Mouse (Mus musculus) monocyte, adult 5-6 weeks (primary cell): Measurements from ENCODE around the gene Akr1a1. TPM values are rescaled to one million over a fixed set of nuclear protein-coding genes. Genes with fewer than 3 reads are reported as not detected.
"Not testable (repeated sequence)": the region's sequence is repeated elsewhere in the genome, so short reads cannot be mapped to it uniquely, and the experiment has no call there.

Source experiments
- ATAC-seq: fragments of 153-309, 156-312 bp; replicated peaks from 2 replicates; pipeline ENCODE4 v1.8.0; 2017; ENCODE audit warnings: mild to moderate bottlenecking; ENCODE audit not compliant: low TSS enrichment, insufficient number of reproducible peaks, severe bottlenecking, poor library complexity, low FRiP score
- total RNA-seq: library from RNA; stranded (forward); fragments of 200-1000, 200-491, 200-594 nt; gene quantifications from 3 replicates; pipeline ENCODE4 v1.2.3, GENCODE M21; 2017

Gene Akr1a1
- total RNA-seq, 1 experiment from 2014 or later, result 418 TPM

DNA sequence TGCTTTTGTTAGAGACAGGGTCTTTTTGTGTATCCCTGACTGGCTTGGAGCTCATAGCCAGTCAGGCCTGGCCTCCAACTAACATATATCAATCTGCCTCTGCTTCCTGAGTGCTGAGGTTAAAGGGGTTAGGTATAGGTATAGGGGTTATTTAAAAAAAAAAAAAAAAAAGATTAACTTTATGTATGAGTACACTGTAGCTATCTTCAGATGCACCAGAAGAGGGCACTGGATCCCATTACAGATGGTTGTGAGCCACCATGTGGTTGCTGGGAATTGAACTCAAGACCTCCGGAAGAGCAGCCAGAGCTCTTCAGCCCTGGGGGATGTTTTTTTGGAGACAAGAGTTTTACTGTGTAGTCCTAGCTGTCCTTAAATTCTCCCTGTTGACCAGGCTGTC, 10.5 kb upstream of the Akr1a1 start:
- no peak for ATAC-seq

DNA sequence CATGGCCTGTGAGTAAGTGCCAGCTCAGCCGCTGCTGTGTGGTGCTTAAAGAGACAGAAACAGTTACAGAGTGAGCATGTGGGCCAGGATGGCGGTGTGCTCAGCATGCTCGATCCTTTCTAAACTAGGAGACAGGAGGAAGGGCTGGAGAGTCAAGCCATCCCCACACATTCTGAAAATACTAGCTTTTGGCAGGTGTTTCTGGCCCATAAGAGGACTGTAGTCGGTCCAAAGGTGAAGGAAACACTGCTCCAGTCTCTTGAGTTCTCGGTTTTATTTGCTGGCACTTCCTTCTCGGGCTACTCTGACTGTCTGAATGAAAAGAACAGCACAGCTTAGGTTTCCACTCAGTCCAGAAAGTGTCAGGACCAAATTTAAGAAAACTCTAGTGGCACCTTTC, 9.3 kb upstream of the Akr1a1 start:
- no peak for ATAC-seq

DNA sequence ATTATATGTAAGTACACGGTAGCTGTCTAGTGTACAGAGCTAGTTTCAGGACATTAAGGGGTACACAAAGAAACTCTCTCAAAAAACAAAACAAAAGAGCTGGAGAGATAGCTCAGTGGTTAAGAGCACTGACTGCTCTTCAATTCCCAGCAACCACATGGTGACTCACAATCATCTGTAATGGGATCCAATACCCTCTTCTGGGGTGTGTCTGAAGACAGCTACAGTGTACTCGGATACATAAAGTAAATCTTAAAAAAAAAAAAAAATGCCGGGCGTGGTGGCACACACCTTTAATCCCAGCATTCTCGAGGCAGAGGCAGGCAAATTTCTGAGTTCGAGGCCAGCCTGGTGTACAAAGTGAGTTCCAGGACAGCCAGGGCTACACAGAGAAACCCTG, 8.4 kb upstream of the Akr1a1 start:
- not testable (repeated sequence) for ATAC-seq

DNA sequence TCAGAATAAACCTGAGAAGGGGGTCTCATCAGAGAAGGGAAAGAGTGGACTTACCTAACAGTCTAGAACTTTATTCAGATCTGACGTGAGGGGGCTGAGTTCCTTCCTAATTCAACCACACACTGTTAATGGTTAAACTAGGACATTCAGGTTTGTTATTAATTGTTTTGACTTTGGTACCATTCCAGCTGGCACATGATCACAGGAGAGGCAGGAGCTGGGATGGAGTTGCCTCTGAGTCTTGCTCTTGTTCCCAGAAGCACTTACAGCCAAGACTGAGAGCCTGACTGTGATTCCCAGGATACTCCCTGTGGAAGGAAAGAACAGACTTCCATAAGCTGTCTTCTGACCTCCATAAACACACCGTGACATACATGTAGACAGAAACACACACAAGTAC, 8.0 kb upstream of the Akr1a1 start:
- no peak for ATAC-seq

DNA sequence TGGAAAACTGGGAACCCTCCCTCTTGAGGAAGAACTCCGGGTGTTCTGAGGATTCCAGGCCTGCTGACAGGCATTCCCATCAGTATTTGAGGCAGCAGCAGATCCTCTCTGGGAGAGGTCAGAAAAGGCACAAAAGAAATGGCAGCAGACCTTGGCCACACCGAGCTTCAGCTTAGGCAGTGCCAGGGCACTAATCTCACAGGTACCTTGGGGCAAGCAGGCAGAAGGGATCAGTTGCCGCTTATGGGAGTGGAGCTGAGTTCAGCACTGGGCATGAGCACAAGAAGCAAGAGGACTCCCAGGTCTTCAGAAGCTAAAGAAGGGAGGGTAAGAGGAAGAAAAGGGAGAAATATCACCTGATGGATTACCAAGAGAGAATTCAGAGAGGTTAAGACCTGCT, 6.5 kb upstream of the Akr1a1 start:
- no peak for ATAC-seq

DNA sequence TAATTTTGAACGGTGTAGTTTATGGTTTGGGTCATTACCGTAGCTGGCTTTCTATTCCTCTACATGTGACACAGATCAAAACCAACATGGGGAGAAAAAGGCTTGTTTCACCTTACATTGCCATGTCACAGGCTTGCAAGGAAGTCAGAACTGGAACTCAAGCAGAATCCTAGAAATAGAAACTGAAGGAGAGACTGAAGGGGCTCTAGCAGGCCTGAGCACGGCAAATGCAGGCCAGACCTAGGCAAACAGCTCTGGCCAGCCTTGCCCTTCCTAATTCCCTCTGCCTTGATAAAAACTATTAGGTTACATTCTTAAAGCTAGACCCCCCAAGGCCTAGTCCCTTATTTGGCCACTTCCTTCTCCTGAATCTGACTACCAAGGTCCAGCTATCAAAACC, 4.2 kb upstream of the Akr1a1 start:
- ATAC-seq, result no peak

DNA sequence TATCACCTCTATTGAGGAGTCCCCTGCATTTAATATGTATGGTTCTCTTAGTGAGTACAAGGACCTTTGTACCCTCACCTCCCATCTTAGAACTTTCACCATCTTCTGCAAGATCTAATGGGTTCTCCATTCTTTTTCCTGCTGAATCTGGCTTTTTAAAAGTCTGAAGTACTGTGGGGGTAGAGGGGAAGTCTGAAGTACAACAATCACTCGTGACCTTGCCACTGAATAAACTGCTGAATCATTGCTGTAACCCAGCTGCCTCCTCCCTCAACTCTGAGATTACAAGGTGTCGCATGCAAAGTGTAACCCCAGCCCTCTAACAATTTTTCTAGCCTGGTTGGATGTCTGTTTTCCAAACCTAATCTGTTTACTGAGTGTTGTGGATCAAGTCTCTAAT, 3.6 kb upstream of the Akr1a1 start:
- ATAC-seq, result no peak

DNA sequence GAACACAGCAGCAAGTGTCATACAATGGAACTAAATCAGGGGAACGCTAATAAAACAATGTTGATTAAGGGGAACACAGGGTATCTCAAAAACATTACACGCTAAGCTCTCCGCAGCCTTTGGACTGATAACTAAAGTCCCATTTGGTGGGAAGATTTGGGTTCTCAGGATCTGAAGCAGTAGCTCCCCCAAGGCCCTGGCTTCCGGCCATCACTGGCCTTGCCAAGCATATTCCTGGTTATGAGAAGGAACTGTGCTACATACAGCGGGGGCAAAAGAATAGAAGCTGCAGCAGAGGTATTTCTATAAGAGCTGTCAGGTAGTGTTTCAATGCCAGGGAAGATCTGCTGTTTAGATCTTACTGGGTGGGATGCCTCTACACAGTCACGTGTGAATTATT, 1.7 kb upstream of the Akr1a1 start:
- ATAC-seq, result no peak

DNA sequence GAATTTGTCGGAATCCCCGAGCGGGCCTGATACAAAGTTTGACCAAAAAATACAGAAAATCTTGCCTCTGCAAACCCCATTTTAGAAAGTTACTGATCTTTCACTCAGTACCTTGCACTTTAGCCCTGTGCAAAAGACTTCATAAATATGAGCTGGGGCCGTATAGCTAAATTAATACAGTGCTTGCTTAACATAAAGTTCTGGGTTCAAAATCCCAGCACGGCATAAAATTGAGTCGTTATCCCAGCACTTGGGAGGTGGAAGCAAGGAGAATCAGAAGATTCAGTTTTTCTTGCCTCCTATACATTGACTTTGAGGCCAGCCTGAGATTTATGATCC, 286 bp upstream of the Akr1a1 start:
- ATAC-seq, result no peak

DNA sequence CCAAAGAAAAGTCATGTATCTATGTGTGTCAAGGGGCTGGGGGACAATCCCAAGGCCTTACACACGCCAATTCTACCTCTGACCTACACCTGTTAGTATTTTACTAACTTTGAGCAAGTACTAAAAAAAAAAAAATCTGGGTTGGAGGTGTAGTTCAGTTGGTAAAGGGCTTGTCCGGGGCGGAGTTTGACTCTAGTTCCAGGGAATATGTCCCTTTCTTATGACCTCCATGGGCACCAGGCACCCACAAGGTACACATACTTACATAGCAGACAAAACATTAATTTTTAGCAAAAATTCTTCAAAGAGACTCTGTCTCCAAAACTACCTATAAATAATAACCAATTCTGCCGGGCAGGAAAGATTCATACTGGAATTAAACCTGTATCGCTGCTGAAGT, 1.1 kb downstream of the Akr1a1 start:
- ATAC-seq, result no peak

DNA sequence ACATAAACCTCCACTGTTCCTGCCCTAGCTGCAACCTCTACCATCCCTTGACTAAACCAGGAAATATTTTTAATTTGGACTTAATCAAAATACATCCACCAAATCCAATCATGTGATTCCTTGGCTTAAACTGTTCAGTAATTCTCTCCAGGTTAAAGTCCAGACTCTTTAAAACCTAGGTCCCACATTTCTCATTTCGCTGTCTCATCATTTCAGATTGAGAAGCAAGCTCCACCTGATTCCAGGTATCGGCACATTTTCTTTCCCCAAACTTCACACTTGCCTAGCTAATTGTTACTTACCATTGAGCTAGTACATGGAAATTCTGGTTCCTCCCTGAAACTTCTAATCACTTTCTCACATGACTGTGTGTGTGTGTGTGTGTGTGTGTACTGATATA, 2.1 kb downstream of the Akr1a1 start:
- ATAC-seq, result no peak

DNA sequence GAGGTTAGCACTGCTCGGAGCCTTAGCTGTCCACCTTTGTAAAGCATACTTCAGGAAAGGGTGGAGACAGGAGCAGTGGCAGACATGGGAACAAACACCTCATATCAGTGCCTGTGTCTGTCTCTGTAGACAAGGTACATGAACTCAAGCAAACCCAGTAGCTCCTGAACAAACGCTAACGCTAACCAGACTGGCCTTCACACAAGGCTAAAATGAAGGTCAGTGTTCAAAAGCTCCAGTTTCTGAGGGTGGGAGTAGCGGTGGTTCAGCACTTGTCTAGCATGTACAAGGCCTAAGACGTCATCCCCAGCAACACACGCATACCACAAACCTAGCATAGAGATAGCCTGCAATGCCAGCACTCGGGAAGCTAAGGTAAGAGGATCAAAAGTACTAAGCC, 5.9 kb downstream of the Akr1a1 start:
- ATAC-seq, result no peak

DNA sequence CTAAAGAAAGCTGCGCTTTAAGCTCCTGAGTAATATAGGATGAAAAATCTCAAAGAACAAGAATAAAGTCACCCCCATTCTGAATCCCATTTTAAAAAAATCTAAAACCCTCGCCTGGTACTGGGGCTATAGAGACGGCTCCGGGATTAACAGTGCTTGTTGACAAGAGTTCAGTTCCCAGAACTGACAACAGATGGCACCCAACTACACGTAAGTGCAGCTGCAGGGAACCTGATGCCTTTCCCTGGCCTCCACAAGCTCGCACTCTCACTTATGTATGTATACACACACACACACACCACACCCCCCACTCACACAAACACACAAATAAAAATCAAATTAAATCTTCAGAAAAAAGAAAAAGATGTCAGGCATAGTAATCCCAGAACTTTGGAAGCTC, 7.2 kb downstream of the Akr1a1 start:
- ATAC-seq, result peak; percentile 71; the same call in 1 of the 2 replicates

DNA sequence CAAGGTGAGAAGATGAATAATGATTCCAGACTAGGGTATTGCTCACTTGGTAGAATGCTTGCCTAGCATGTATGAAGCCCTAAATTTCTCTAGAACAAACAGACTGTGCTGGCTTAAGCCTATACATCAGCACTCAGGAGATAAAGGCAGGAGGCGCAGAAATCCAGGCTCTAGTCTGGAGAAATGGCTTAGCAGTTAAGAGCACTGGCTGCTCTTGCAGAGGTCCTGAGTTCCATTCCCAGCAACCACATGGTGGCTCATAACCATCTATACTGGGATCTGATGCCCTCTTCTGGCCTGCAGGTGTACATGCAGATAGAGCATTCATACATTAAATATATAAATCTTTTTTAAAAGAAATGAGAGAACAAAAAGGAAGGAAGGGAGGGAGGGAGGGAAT, 9.4 kb downstream of the Akr1a1 start:
- no peak for ATAC-seq

DNA sequence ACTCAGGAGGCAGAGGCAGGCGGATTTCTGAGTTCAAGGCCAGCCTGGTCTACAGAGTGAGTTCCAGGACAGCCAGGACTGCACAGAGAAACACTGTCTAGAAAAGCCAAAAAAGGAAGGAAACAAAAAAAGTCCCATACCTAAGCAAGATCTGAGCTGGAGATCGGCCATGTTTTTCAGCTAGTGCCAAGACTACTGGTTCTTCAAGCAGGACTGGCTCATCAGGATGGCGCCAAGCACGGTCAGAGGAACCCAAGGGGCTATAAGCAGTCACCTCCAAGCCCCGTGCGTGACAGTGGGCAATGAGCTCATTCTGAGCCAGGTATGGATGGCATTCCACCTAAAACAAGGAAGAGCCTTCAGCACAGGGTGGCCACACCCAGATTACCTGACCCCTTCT, 12.7 kb downstream of the Akr1a1 start:
- no peak for ATAC-seq

DNA sequence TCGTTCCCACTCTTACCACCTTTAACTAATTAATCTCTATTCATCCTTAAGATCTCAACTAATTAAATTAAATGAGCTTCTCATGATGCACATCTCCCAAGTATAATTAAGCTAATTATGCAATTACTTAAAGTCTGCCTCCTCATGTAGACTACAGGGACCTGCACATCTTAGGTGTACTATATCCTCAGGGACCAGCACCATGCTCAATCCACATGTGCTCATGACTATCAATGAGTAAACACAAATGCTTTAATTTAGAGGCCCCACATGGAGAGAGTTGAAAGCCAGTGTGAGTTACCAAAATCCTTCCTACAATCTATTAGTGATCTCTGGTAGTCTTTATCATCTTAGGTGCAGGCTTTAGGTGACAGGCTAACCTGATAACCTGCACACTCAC, 16.3 kb downstream of the Akr1a1 start:
- ATAC-seq, result no peak

DNA sequence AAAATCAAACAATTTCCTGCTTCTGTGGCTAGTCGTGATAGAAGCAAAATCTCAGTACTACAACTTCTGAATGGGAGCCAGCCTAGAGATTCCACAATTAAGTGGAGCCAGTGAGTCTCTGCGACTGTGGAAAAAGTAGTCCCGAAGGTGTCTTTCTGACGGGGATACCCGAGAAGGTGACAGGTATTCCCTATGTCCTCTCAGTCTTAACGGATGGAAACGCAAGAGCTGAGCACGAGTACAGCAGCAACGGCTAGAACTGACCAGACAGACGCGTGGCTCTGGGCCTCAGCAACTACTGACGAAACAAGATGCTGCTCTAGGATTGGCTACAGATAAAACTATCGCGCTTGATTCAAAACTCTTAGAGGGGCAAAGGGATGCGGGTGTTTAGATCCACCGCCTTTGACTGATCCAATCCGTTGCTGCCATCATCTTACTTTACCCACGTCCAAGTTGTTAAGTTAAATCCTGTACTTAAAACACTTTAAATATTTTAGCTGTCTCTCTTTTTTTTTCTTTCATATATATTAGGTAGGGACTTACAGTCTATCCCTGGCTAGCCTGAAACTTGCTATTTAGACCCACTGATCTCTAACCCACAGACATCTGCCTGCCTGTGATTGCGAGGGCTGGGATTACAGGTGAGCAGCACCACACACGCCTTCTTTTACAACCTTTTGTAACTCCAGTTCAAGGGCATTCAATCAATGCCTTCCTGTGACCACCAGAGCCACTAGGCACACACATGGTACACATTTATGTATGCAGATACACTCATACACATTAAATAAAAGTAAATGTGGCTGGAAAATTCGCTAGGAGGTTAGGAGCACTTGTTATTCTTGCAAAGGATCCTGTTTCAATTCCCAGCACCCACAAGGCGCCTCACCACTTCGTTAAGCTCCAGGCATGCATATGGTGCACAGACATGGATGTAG, 23.5 kb downstream of the Akr1a1 start, which contains the start of gene Nasp:
Gene Nasp, minus strand, starts transcription at position 220 of the 941 bp plus-strand sequence.
- ATAC-seq, result peak; percentile 85

DNA sequence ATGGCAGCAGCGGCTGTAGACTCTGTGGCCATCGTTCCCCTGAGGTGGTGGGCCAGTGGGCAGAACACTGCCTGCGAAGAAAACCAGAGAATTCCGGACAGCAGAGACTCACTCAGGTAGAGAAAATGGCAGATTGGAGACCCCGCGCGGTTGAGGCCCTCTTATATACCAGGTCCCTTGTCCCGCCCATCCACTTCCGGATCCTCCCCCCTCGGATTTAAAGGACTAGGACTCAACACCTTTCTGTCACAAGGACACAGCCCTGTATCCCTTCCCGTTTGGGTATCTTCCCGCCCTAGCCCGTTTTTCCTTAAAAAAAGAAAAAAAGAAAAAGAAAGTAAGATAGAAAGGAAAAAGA, 24.1 kb downstream of the Akr1a1 start:
- ATAC-seq, result peak; percentile 88

DNA sequence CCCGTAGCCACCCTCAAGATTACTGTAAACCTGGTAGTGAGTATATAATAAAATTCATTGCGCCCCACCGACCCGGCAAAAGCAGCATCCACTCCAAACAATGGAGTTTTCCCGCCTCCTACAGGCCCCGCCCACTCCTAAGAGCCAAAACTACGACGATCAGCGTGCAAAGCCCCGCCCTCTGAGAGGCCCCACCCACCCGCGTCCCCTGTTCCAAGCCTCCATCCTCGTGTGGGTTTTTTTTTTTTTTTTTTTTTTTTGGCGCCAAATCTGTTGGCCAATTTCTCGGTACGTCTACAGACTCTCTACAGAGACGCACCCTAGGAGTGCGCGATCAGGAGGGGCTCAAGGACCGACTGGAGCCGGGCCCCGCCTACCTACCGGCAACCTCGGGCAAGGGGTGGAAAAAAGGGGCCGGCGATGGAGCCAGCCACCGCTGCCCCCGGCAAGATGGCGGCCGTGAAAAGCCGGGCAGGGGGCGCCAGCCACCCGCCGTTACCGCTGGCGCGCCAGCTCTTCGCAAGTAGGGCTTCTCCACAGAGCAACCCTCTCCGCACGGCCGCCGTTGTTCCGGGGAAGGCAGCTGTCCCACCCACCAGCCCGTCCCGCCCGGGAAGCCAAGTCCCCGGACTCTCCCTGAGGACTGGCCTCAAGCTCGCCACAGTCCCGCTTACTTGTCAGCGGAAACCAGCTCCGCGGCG, 24.7 kb downstream of the Akr1a1 start:
- ATAC-seq, result peak; percentile 57

DNA sequence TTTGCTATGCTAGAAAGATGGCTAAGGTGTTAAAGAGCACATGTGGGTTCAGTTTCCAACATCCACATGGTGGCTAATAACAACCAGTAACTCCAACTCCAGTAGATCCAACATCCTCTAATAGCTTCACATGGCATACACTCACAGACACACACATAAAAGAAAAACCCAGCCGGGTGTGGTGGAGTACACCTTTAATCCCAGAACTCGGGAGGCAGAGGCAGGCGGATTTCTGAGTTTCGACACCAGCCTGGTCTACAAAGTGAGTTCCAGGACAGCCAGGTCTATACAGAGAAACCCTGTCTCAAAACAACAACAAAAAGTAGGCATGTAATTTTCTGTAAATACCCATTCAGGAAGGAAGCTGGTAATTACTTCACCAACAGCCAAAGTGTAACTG, 26.6 kb downstream of the Akr1a1 start:
- ATAC-seq, result no peak
